Mouse (Mus musculus) liver, embryonic 16.5 days (tissue): Measurements from ENCODE around the gene Cadm1. TPM values are rescaled to one million over a fixed set of nuclear protein-coding genes. Genes with fewer than 3 reads are reported as not detected.

Experiments
- ATAC-seq: fragments of 200-750 bp; cut with Nextera tagmentation; 2 replicates; pipeline ENCODE4 v1.8.0; 2017; ENCODE audit warnings: low read depth, mild to moderate bottlenecking, moderate number of reproducible peaks, moderate library complexity
- H3K27ac ChIP-seq: fragments of 300-500 bp; sonication (generic); 2 replicates; pipeline ENCODE4 v1.5.1; 2014; ENCODE audit warnings: mild to moderate bottlenecking, low read length
- H3K27me3 ChIP-seq: fragments of 300-500 bp; sonication (generic); 2 replicates; pipeline ENCODE4 v1.6.1; 2014; ENCODE audit warnings: low read depth, low read length, mixed read lengths; ENCODE audit not compliant: control insufficient read depth, insufficient read depth
- H3K36me3 ChIP-seq: fragments of 300-500 bp; sonication (generic); 2 replicates; pipeline ENCODE4 v1.6.1; 2014; ENCODE audit warnings: mild to moderate bottlenecking; ENCODE audit not compliant: control insufficient read depth, insufficient read depth
- H3K4me1 ChIP-seq: fragments of 300-500 bp; sonication (generic); 2 replicates; pipeline ENCODE4 v1.6.1; 2014; ENCODE audit warnings: low read depth, low read length, mixed read lengths; ENCODE audit not compliant: control insufficient read depth
- H3K4me2 ChIP-seq: fragments of 300-500 bp; sonication (generic); 2 replicates; pipeline ENCODE4 v1.6.1; 2014; ENCODE audit warnings: low read depth, low read length, mixed read lengths
- H3K4me3 ChIP-seq: fragments of 300-500 bp; sonication (generic); 2 replicates; pipeline ENCODE4 v1.5.1; 2014; ENCODE audit warnings: low read depth, mild to moderate bottlenecking, low read length
- H3K9ac ChIP-seq: fragments of 300-500 bp; sonication (generic); 2 replicates; pipeline ENCODE4 v1.6.1; 2014; ENCODE audit warnings: low read depth, low read length
- H3K9me3 ChIP-seq: fragments of 300-500 bp; sonication (generic); replicated peaks from 2 replicates; pipeline ENCODE4 v1.6.1; 2016; ENCODE audit warnings: low read length; ENCODE audit not compliant: control insufficient read depth
- WGBS: fragments of 180-500 bp; shearing (Covaris S2); extraction: QIAGEN DNeasy Blood & Tissue Kit; methylation state at CpG from one replicate; pipeline ENCODE4 v1.1.7; 2014; ENCODE audit not compliant: insufficient replicate concordance; 5-methylcytosine and 5-hydroxymethylcytosine counted together
- polyA plus RNA-seq: library from polyadenylated mRNA; unstranded; fragments of >200 nt; fragmentation: Nextera tagmentation; extraction: Ambion mirVana; gene quantifications from 2 replicates; pipeline ENCODE4 v1.2.1, GENCODE M21; 2015

Gene Cadm1
- polyA plus RNA-seq, 1 experiment from 2014 or later = 8.3 TPM

GRCm38 (mm10) chr9:47741751-47742150 is 211.8 kb downstream of the Cadm1 start:
- Histone ChIP-seq H3K4me3 (no peak overlapping the region), H3K27ac (no peak overlapping the region), H3K36me3 (no peaks in the 10 kb centered on the region), H3K9ac (no peak overlapping the region), H3K9me3 (no peaks in the 10 kb centered on the region), H3K4me2 (no peak overlapping the region), H3K27me3 (no peaks in the 10 kb centered on the region), H3K4me1 (no peaks in the 10 kb centered on the region)
- no peak for ATAC-seq
- WGBS = 83% methylated on average over 3 of the region's 3 CpGs

- H3K36me3 ChIP-seq = no peaks in the 10 kb centered on the region
- H3K27me3 ChIP-seq = no peaks in the 10 kb centered on the region
- ATAC-seq = no peak
- no peak overlapping the region for H3K4me2 ChIP-seq
- WGBS = 68% methylated on average over 3 of the region's 3 CpGs
- H3K27ac ChIP-seq = no peak overlapping the region
- no peak overlapping the region for H3K4me3 ChIP-seq
- no peaks in the 10 kb centered on the region for H3K9me3 ChIP-seq
- no peak overlapping the region for H3K9ac ChIP-seq
- no peaks in the 10 kb centered on the region for H3K4me1 ChIP-seq
Observed at GRCm38 (mm10) chr9:47744916-47745315, 214.9 kb downstream of the Cadm1 start.

DNA sequence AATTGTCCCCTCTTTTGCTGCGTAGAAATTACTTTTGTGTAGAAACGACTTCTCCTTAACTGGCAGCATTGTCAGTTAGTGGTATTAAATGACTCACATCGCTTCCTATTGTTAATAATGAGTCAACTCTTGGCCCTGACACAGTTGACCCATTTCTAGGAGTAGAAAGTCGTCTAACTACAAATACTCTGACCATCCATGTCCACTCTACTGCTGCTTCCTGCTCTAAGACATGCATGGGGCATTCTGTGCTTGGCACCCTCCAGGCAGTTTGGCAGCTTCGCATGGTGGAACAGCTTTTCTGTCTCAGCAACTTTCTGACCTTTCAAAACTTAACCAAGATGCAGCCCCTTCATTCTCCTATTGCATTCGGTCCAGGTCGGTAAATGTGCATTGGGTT is 215.7 kb downstream of the Cadm1 start:
- no peaks in the 10 kb centered on the region for H3K36me3 ChIP-seq
- H3K4me3 ChIP-seq = no peak overlapping the region
- 56% methylated on average over 7 of the region's 7 CpGs for WGBS
- no peaks in the 10 kb centered on the region for H3K9me3 ChIP-seq
- H3K27ac ChIP-seq = no peak overlapping the region
- H3K4me1 ChIP-seq = no peaks in the 10 kb centered on the region
- H3K27me3 ChIP-seq = no peaks in the 10 kb centered on the region
- no peak overlapping the region for H3K9ac ChIP-seq
- ATAC-seq = no peak
- no peak overlapping the region for H3K4me2 ChIP-seq

GRCm38 (mm10) chr9:47749160-47749559 is 219.2 kb downstream of the Cadm1 start:
- Histone ChIP-seq H3K27me3 (no peaks in the 10 kb centered on the region), H3K9ac (no peak overlapping the region), H3K4me3 (no peak overlapping the region), H3K27ac (no peak overlapping the region), H3K4me2 (no peak overlapping the region), H3K4me1 (no peaks in the 10 kb centered on the region), H3K9me3 (no peaks in the 10 kb centered on the region), H3K36me3 (no peaks in the 10 kb centered on the region)
- ATAC-seq = no peak
- WGBS = 63% methylated on average over 5 of the region's 5 CpGs

- Histone ChIP-seq H3K4me1 (no peaks in the 10 kb centered on the region), H3K27ac (no peak overlapping the region), H3K27me3 (no peaks in the 10 kb centered on the region), H3K4me3 (no peak overlapping the region), H3K9ac (no peak overlapping the region), H3K36me3 (no peaks in the 10 kb centered on the region), H3K9me3 (no peaks in the 10 kb centered on the region), H3K4me2 (no peak overlapping the region)
- ATAC-seq = no peak
- 53% methylated on average over 5 of the region's 5 CpGs for WGBS
Observed at GRCm38 (mm10) chr9:47752516-47752915, 222.5 kb downstream of the Cadm1 start.

GRCm38 (mm10) chr9:47753127-47753526 is 223.2 kb downstream of the Cadm1 start:
- no peak for ATAC-seq
- no peak overlapping the region for H3K27ac ChIP-seq
- H3K4me1 ChIP-seq = no peaks in the 10 kb centered on the region
- H3K9me3 ChIP-seq = no peaks in the 10 kb centered on the region
- H3K4me3 ChIP-seq = no peak overlapping the region
- H3K9ac ChIP-seq = no peak overlapping the region
- H3K4me2 ChIP-seq = no peak overlapping the region
- no peaks in the 10 kb centered on the region for H3K27me3 ChIP-seq
- 56% methylated on average over 7 of the region's 7 CpGs for WGBS
- H3K36me3 ChIP-seq = no peaks in the 10 kb centered on the region

DNA sequence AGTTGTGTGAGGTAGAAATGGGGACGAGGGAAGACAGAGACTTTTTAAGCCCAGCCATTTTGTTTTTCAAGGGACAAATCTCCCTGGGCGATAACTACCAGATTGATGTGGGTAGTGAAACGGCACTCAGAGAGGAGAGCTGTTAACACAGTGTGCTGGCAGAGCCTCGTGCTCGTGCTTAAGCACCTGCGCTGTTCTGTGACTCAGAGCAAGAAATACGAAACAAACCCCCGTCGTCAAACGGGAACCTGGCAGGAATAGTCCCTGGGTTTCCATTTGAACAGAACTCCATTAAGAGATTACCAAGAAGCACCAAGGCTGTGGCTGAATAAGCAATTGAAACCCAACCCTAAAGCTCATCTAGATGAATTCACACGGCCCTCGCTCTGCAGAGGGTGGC is 225.1 kb downstream of the Cadm1 start:
- Histone ChIP-seq H3K27me3 (no peaks in the 10 kb centered on the region), H3K4me1 (no peaks in the 10 kb centered on the region), H3K4me2 (no peak overlapping the region), H3K4me3 (no peak overlapping the region), H3K27ac (no peak overlapping the region), H3K9ac (no peak overlapping the region), H3K9me3 (no peaks in the 10 kb centered on the region), H3K36me3 (no peaks in the 10 kb centered on the region)
- no peak for ATAC-seq
- 64% methylated on average over 12 of the region's 12 CpGs for WGBS

GRCm38 (mm10) chr9:47757798-47758197 is 227.8 kb downstream of the Cadm1 start:
- H3K9me3 ChIP-seq = no peaks in the 10 kb centered on the region
- no peaks in the 10 kb centered on the region for H3K27me3 ChIP-seq
- ATAC-seq = no peak
- H3K27ac ChIP-seq = no peak overlapping the region
- H3K4me2 ChIP-seq = no peak overlapping the region
- H3K9ac ChIP-seq = no peak overlapping the region
- no peaks in the 10 kb centered on the region for H3K36me3 ChIP-seq
- no peak overlapping the region for H3K4me3 ChIP-seq
- H3K4me1 ChIP-seq = no peaks in the 10 kb centered on the region
- 59% methylated on average over 2 of the region's 2 CpGs for WGBS

DNA sequence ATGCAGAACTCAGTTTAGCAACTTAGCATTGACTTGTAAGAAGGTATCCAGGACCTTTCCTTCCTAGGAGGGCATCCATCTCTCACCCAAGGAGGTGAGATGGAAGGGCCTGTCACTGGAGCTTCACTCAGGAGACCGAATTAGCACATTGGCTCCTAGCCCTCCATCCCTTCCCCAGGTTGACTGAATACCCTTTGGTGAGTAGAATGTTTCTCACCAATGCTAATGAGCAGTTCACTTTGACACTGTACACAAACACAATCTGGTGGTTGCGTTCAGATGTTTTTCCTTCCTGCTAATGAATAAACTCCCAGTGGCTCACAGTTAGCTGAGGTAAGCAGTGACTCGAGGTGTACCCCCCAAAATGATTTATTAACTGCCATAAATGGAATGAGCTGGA is 228.3 kb downstream of the Cadm1 start:
- no peaks in the 10 kb centered on the region for H3K36me3 ChIP-seq
- H3K9me3 ChIP-seq = no peaks in the 10 kb centered on the region
- H3K4me1 ChIP-seq = no peaks in the 10 kb centered on the region
- no peak overlapping the region for H3K4me2 ChIP-seq
- H3K27me3 ChIP-seq = no peaks in the 10 kb centered on the region
- no peak for ATAC-seq
- 37% methylated on average over 3 of the region's 3 CpGs for WGBS
- H3K9ac ChIP-seq = no peak overlapping the region
- H3K4me3 ChIP-seq = no peak overlapping the region
- no peak overlapping the region for H3K27ac ChIP-seq

- 56% methylated on average over 7 of the region's 7 CpGs for WGBS
- H3K9ac ChIP-seq = no peak overlapping the region
- no peak for ATAC-seq
Observed at GRCm38 (mm10) chr9:47759807-47760206, 229.8 kb downstream of the Cadm1 start.

More at GRCm38 (mm10) chr9:47759807-47760206, 229.8 kb downstream of the Cadm1 start:
- Histone ChIP-seq H3K4me3 (no peak overlapping the region), H3K9me3 (no peaks in the 10 kb centered on the region), H3K4me1 (no peaks in the 10 kb centered on the region), H3K27ac (no peak overlapping the region), H3K4me2 (no peak overlapping the region), H3K27me3 (no peaks in the 10 kb centered on the region), H3K36me3 (no peaks in the 10 kb centered on the region)
